Mouse (Mus musculus): ENCODE data around the gene Tmem255b. TPM values are rescaled to one million over a fixed set of nuclear protein-coding genes. Genes with fewer than 3 reads are reported as not detected.

The Tmem255b gene
- polyA plus RNA-seq, 1 experiment: not detected

DNA sequence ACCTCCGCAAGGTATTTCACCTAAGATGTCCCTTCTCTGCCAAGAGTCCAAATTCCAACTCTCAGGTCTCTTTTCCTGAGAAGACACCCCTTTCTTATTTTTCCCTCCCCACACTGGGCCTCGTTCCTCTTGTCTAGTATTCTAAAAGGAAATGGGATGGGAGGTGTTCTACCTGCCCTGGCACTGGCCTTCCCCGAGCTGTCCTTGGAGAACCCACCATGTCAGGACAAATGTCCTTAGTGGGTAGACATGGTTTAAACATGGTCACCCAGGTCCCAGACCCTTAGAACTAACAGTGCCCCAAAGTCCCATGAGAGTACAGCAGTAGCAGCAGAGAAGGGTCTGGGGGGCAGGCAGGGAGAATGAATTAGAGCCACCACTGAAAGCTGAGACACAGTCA is 54.4 kb downstream of the Tmem255b start:
- H3K9ac ChIP-seq (ENCODE audit: low read depth, poor library complexity, severe bottlenecking): no peak overlapping the region
- H3K27ac ChIP-seq (ENCODE audit: insufficient read depth, low read length): no peak overlapping the region
- no peaks in the 10 kb centered on the region for H3K36me3 ChIP-seq (ENCODE audit: control insufficient read depth, insufficient read depth, low read length, poor library complexity, severe bottlenecking)
- H3K27me3 ChIP-seq (ENCODE audit: control insufficient read depth, insufficient read depth, low read length, poor library complexity, severe bottlenecking): peaks cover 3% of the 10 kb centered on the region; the same call in 1 of the 2 replicates
- H3K4me3 ChIP-seq (ENCODE audit: low read depth, low read length): no peak overlapping the region
- no peaks in the 10 kb centered on the region for H3K9me3 ChIP-seq (replicated peaks; ENCODE audit: control insufficient read depth, insufficient read depth, low read length, poor library complexity, severe bottlenecking)
- TF ChIP-seq CTCF (IDR thresholded peaks at IDR 0.05; ENCODE audit: low read depth, low read length): no peak
- no peak for TF ChIP-seq POLR2A (IDR thresholded peaks at IDR 0.05; ENCODE audit: insufficient read depth, low read length)
- no peak for TF ChIP-seq EP300 (IDR thresholded peaks at IDR 0.05; ENCODE audit: insufficient read depth, low read depth, low read length)
- H3K4me1 ChIP-seq (ENCODE audit: control insufficient read depth, insufficient read depth, low read length): peaks cover 2% of the 10 kb centered on the region

DNA sequence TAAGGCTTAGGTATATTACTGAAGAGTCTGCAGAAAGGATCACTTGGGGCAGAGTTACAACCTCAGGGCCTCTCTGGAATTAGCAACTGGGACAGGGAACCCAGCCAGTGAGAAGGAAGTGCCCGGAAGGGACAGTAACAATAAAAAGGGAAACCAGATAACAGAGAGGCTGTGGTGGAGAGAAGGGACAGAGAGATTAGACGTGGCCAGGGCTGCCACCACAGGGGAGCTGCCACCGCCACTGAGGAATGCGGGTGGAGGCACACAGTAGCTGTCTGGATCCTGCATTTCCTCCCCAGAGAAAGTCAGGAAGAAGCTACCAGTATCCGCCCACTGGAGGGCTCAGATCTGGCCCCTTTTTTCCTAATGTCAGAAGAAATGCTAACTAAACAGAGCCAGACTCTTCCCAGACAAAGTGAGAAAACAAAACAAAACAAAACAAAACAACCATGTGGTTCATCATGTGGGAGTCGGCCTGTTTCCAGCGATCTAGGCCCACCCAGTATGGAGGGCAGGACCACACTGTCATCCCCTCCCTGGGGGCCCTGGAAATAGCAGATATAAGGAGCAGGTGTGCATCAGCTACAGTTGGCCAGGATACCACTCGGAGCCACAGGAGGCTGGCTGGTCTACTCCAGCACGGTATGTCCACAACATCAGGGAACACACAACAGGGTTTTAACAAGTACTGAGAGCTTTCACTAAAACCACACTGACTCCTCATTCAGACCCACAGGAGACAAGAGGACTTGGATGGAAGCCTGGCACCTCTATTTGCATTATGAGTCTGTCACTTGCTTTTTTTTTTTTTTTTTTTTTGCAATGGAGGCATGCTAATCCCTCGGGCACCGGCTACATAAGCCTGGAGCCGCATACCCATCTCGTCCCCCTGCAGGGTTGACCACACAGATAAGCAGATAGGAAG is 55.3 kb downstream of the Tmem255b start:
- no peak for TF ChIP-seq EP300 (IDR thresholded peaks at IDR 0.05; ENCODE audit: insufficient read depth, low read depth, low read length)
- no peaks in the 10 kb centered on the region for H3K36me3 ChIP-seq (ENCODE audit: control insufficient read depth, insufficient read depth, low read length, poor library complexity, severe bottlenecking)
- H3K4me3 ChIP-seq (ENCODE audit: low read depth, low read length): no peak overlapping the region
- peaks cover 3% of the 10 kb centered on the region; the same call in 1 of the 2 replicates for H3K27me3 ChIP-seq (ENCODE audit: control insufficient read depth, insufficient read depth, low read length, poor library complexity, severe bottlenecking)
- H3K9me3 ChIP-seq (replicated peaks; ENCODE audit: control insufficient read depth, insufficient read depth, low read length, poor library complexity, severe bottlenecking): no peaks in the 10 kb centered on the region
- H3K27ac ChIP-seq (ENCODE audit: insufficient read depth, low read length): no peak overlapping the region
- peaks cover 4% of the 10 kb centered on the region for H3K4me1 ChIP-seq (ENCODE audit: control insufficient read depth, insufficient read depth, low read length)
- no peak overlapping the region for H3K9ac ChIP-seq (ENCODE audit: low read depth, poor library complexity, severe bottlenecking)

- TF ChIP-seq POLR2A (IDR thresholded peaks at IDR 0.05; ENCODE audit: insufficient read depth, low read length) (no peak), CTCF (IDR thresholded peaks at IDR 0.05; ENCODE audit: low read depth, low read length) (no peak), EP300 (IDR thresholded peaks at IDR 0.05; ENCODE audit: insufficient read depth, low read depth, low read length) (no peak)
- peaks cover 3% of the 10 kb centered on the region; the same call in 1 of the 2 replicates for H3K27me3 ChIP-seq (ENCODE audit: control insufficient read depth, insufficient read depth, low read length, poor library complexity, severe bottlenecking)
- no peak overlapping the region for H3K27ac ChIP-seq (ENCODE audit: insufficient read depth, low read length)
- H3K4me3 ChIP-seq (ENCODE audit: low read depth, low read length): no peak overlapping the region
- H3K4me1 ChIP-seq (ENCODE audit: control insufficient read depth, insufficient read depth, low read length): peaks cover 4% of the 10 kb centered on the region
- H3K36me3 ChIP-seq (ENCODE audit: control insufficient read depth, insufficient read depth, low read length, poor library complexity, severe bottlenecking): no peaks in the 10 kb centered on the region
- no peaks in the 10 kb centered on the region for H3K9me3 ChIP-seq (replicated peaks; ENCODE audit: control insufficient read depth, insufficient read depth, low read length, poor library complexity, severe bottlenecking)
- H3K9ac ChIP-seq (ENCODE audit: low read depth, poor library complexity, severe bottlenecking): no peak overlapping the region
These were observed 56.6 kb downstream of the Tmem255b start for GRCm38 (mm10) chr8:13491491-13492010.

- Histone ChIP-seq H3K9ac (ENCODE audit: low read depth, poor library complexity, severe bottlenecking) (no peak overlapping the region), H3K4me3 (ENCODE audit: low read depth, low read length) (no peak overlapping the region), H3K27me3 (ENCODE audit: control insufficient read depth, insufficient read depth, low read length, poor library complexity, severe bottlenecking) (peaks cover 3% of the 10 kb centered on the region; the same call in 1 of the 2 replicates), H3K9me3 (replicated peaks; ENCODE audit: control insufficient read depth, insufficient read depth, low read length, poor library complexity, severe bottlenecking) (no peaks in the 10 kb centered on the region), H3K36me3 (ENCODE audit: control insufficient read depth, insufficient read depth, low read length, poor library complexity, severe bottlenecking) (no peaks in the 10 kb centered on the region), H3K27ac (ENCODE audit: insufficient read depth, low read length) (no peak overlapping the region), H3K4me1 (ENCODE audit: control insufficient read depth, insufficient read depth, low read length) (peaks cover 4% of the 10 kb centered on the region)
- TF ChIP-seq POLR2A (IDR thresholded peaks at IDR 0.05; ENCODE audit: insufficient read depth, low read length) (no peak), EP300 (IDR thresholded peaks at IDR 0.05; ENCODE audit: insufficient read depth, low read depth, low read length) (no peak), CTCF (IDR thresholded peaks at IDR 0.05; ENCODE audit: low read depth, low read length) (no peak)
These were observed 57.4 kb downstream of the Tmem255b start for GRCm38 (mm10) chr8:13492198-13492995.

- no peak for TF ChIP-seq EP300 (IDR thresholded peaks at IDR 0.05; ENCODE audit: insufficient read depth, low read depth, low read length)
- TF ChIP-seq POLR2A (IDR thresholded peaks at IDR 0.05; ENCODE audit: insufficient read depth, low read length): no peak
- TF ChIP-seq CTCF (IDR thresholded peaks at IDR 0.05; ENCODE audit: low read depth, low read length): no peak
- H3K36me3 ChIP-seq (ENCODE audit: control insufficient read depth, insufficient read depth, low read length, poor library complexity, severe bottlenecking): no peaks in the 10 kb centered on the region
- H3K9ac ChIP-seq (ENCODE audit: low read depth, poor library complexity, severe bottlenecking): no peak overlapping the region
- H3K4me3 ChIP-seq (ENCODE audit: low read depth, low read length): no peak overlapping the region
- peaks cover 3% of the 10 kb centered on the region; the same call in 1 of the 2 replicates for H3K27me3 ChIP-seq (ENCODE audit: control insufficient read depth, insufficient read depth, low read length, poor library complexity, severe bottlenecking)
- no peak overlapping the region for H3K27ac ChIP-seq (ENCODE audit: insufficient read depth, low read length)
- H3K4me1 ChIP-seq (ENCODE audit: control insufficient read depth, insufficient read depth, low read length): peaks cover 4% of the 10 kb centered on the region
- H3K9me3 ChIP-seq (replicated peaks; ENCODE audit: control insufficient read depth, insufficient read depth, low read length, poor library complexity, severe bottlenecking): no peaks in the 10 kb centered on the region
These were observed 58.0 kb downstream of the Tmem255b start for GRCm38 (mm10) chr8:13493011-13493410.
